ENCODE assay signal across 24 mouse cellular contexts in genomic region chr6:108832170-108832569, GRCm38 (mm10). TPM values are rescaled to one million over a fixed set of nuclear protein-coding genes. Genes with fewer than 3 reads are reported as not detected.
DNase-seq lines count a peak whose midpoint lies in the region; ATAC-seq and TF ChIP-seq lines count a peak whose summit lies in the region.
"Had no signal": no experiment of that assay in that cellular context is flagged by ENCODE, and none has a peak within 500 bp of the region (broad histone marks: within the 10 kb centered on the region; RNA-seq: fewer than 3 reads in every experiment).

No protein-coding gene starts in this region.

- no peak for TF ChIP-seq EP300 in liver, postnatal 0 days (IDR thresholded peaks at IDR 0.05; ENCODE audit: low read depth)

- no peak overlapping the region for H3K27ac ChIP-seq in liver, postnatal 0 days (ENCODE audit: low read depth)
- H3K27ac ChIP-seq: embryonic facial prominence, embryonic 13.5 days; forebrain, embryonic 15.5 days; heart, embryonic 10.5 days; hindbrain, embryonic 12.5 days; layer of hippocampus, adult 2 months; liver, embryonic 13.5 days had no signal

- H3K4me2 ChIP-seq in liver, postnatal 0 days (ENCODE audit: low read depth, low read length) = peak overlapping the region; percentile 40; the same call in 1 of the 2 replicates
- H3K4me2 ChIP-seq: embryonic facial prominence, embryonic 13.5 days; forebrain, embryonic 15.5 days; hindbrain, embryonic 12.5 days had no signal

- no peaks in the 10 kb centered on the region for H3K27me3 ChIP-seq in liver, postnatal 0 days (ENCODE audit: insufficient read depth, low read length)
- H3K27me3 ChIP-seq: embryonic facial prominence, embryonic 13.5 days; forebrain, embryonic 15.5 days; hindbrain, embryonic 12.5 days; liver, embryonic 13.5 days; Patski had no signal

- no peaks in the 10 kb centered on the region for H3K9me3 ChIP-seq in liver, postnatal 0 days (ENCODE audit: low read length)
- H3K9me3 ChIP-seq: embryonic facial prominence, embryonic 13.5 days; forebrain, embryonic 15.5 days; heart, embryonic 10.5 days; hindbrain, embryonic 12.5 days; liver, embryonic 13.5 days had no signal

- whole genome bisulfite sequencing in liver, postnatal 0 days (ENCODE audit: insufficient replicate concordance) = 33% methylated on average over 1 of the region's 1 CpGs

- H3K9ac ChIP-seq in liver, postnatal 0 days (replicated peaks) = no peak overlapping the region
- H3K9ac ChIP-seq: embryonic facial prominence, embryonic 13.5 days; forebrain, embryonic 15.5 days; hindbrain, embryonic 12.5 days; liver, embryonic 13.5 days had no signal

- peaks cover 77% of the 10 kb centered on the region for H3K4me1 ChIP-seq in liver, postnatal 0 days (ENCODE audit: insufficient read depth)

- peaks cover 3% of the 10 kb centered on the region; the same call in 1 of the 2 replicates for H3K36me3 ChIP-seq in liver, postnatal 0 days (replicated peaks; ENCODE audit: insufficient read depth, low read length)
- H3K36me3 ChIP-seq: forebrain, embryonic 15.5 days; liver, embryonic 13.5 days had no signal

- H3K4me3 ChIP-seq in liver, postnatal 0 days (ENCODE audit: low read depth, low read length) = no peak overlapping the region
- H3K4me3 ChIP-seq: embryonic facial prominence, embryonic 13.5 days; forebrain, embryonic 15.5 days; heart, embryonic 10.5 days; hindbrain, embryonic 12.5 days; layer of hippocampus, adult 2 months; liver, embryonic 13.5 days had no signal

- DNase-seq in layer of hippocampus, adult 9-11 months = peak; percentile 47
- DNase-seq in layer of hippocampus, postnatal 25 days (ENCODE audit: extremely low spot score in 1 of 2, low spot score in 1 of 2) = no peak
- DNase-seq in thymus, postnatal 4 days = peak; percentile 9
- no peak for DNase-seq in thymus, postnatal 25 days
- no peak for DNase-seq in liver, postnatal 0 days
- DNase-seq in cerebellum, adult 11 months = no peak
- DNase-seq: cerebellum, postnatal 10 days; gastrocnemius, postnatal 25 days; heart, postnatal 10 days; kidney, adult 8-10 months; kidney, postnatal 14 days; left cerebral cortex, postnatal 4 days; liver, embryonic 13.5 days; lung, postnatal 10 days; right cerebral cortex, postnatal 25 days; thymus, postnatal 14 days had no signal

- no peak for ATAC-seq in liver, postnatal 0 days
- ATAC-seq in frontal cortex, adult (ENCODE audit: low TSS enrichment) = no peak
- ATAC-seq: forebrain, embryonic 15.5 days; midbrain, embryonic 16.5 days; Patski had no signal

- TF ChIP-seq CTCF in liver, postnatal 0 days (IDR thresholded peaks at IDR 0.05; ENCODE audit: low read depth) = no peak

RNA-seq across cellular contexts. Expression of gene Edem1, which starts 3.7 kb away (rescaled TPM):
- 10 to 100 TPM; 14.8 to 17.0 TPM for total RNA-seq in layer of hippocampus, postnatal 25 days (2021)
- polyA plus RNA-seq in liver, postnatal 0 days (2015; fragmentation: Nextera tagmentation; extraction: Ambion mirVana) = 23.1 and 25.7 TPM in 2 replicates

RNA-seq across cellular contexts. Expression of gene Arl8b, which starts 49.3 kb away (rescaled TPM):
- 100 to 1,000 TPM; 186 to 217 TPM for total RNA-seq in layer of hippocampus, postnatal 25 days (2021)
- polyA plus RNA-seq in liver, postnatal 0 days (2015; fragmentation: Nextera tagmentation; extraction: Ambion mirVana) = 33.2 and 34.5 TPM in 2 replicates

Comparison
In these comparisons a context has a peak if more than half of its experiments do, and no peak if none do; other contexts are left out.
1. DNase-seq: peak in layer of hippocampus, adult 9-11 months (single experiment) and thymus, postnatal 4 days (single experiment); none in layer of hippocampus, postnatal 25 days (0 of 2), thymus, postnatal 25 days (single experiment), liver, postnatal 0 days (single experiment) and cerebellum, adult 11 months (single experiment).